Mouse (Mus musculus) limb, embryonic 14.5 days (tissue): ENCODE data around the gene L1cam. TPM values are rescaled to one million over a fixed set of nuclear protein-coding genes. Genes with fewer than 3 reads are reported as not detected.

Experiments
- ATAC-seq: fragments of 200-750 bp; cut with Nextera tagmentation; 2 replicates; pipeline ENCODE4 v1.8.0; 2017; ENCODE audit warnings: low read depth, moderate number of reproducible peaks, moderate TSS enrichment; ENCODE audit not compliant: low FRiP score
- DNase-seq: peaks from one replicate; pipeline ENCODE4 v3.0.0-alpha.2; 2015; ENCODE audit warnings: low spot score
- H3K27ac ChIP-seq: fragments of 300-500 bp; sonication (generic); replicated peaks from 2 replicates; pipeline ENCODE4 v1.5.1; 2014; ENCODE audit warnings: low read depth, mild to moderate bottlenecking, low read length, moderate library complexity, mixed read lengths
- H3K27me3 ChIP-seq: fragments of 300-500 bp; sonication (generic); 2 replicates; pipeline ENCODE4 v1.6.1; 2014; ENCODE audit warnings: low read length, mixed read lengths; ENCODE audit not compliant: control insufficient read depth, insufficient read depth
- H3K36me3 ChIP-seq: fragments of 300-500 bp; sonication (generic); 2 replicates; pipeline ENCODE4 v1.6.1; 2014; ENCODE audit warnings: mild to moderate bottlenecking, low read length, moderate library complexity, mixed read lengths; ENCODE audit not compliant: control insufficient read depth, insufficient read depth
- H3K4me1 ChIP-seq: fragments of 300-500 bp; sonication (generic); 2 replicates; pipeline ENCODE4 v1.6.1; 2014; ENCODE audit warnings: antibody characterized with exemption, low read length, mixed read lengths; ENCODE audit not compliant: control insufficient read depth, insufficient read depth
- H3K4me2 ChIP-seq: fragments of 300-500 bp; sonication (generic); replicated peaks from 2 replicates; pipeline ENCODE4 v1.6.1; 2014; ENCODE audit warnings: low read depth, mild to moderate bottlenecking, low read length, moderate library complexity; ENCODE audit not compliant: severe bottlenecking
- H3K4me3 ChIP-seq: fragments of 300-500 bp; sonication (generic); replicated peaks from 2 replicates; pipeline ENCODE4 v1.5.1; 2014; ENCODE audit warnings: low read length
- H3K9ac ChIP-seq: fragments of 300-500 bp; sonication (generic); 2 replicates; pipeline ENCODE4 v1.6.1; 2014; ENCODE audit warnings: mild to moderate bottlenecking, low read depth, low read length, moderate library complexity; ENCODE audit not compliant: severe bottlenecking
- H3K9me3 ChIP-seq: fragments of 300-500 bp; sonication (generic); 2 replicates; pipeline ENCODE4 v1.6.1; 2016; ENCODE audit warnings: low read length; ENCODE audit not compliant: control insufficient read depth
- POLR2A ChIP-seq: fragments of 200-500 bp; IDR thresholded peaks from 2 replicates; pipeline ENCODE4 v1.8.0; 2012; ENCODE audit warnings: inconsistent platforms, mild to moderate bottlenecking, moderate library complexity, borderline replicate concordance; ENCODE audit not compliant: insufficient read depth, insufficient read length; ENCODE audit errors: extremely low read depth
- WGBS: fragments of 180-500 bp; shearing (Covaris S2); extraction: QIAGEN DNeasy Blood & Tissue Kit; methylation state at CpG from one replicate; pipeline ENCODE4 v1.1.7; 2014; 5-methylcytosine and 5-hydroxymethylcytosine counted together
- polyA plus RNA-seq, 2 experiments: library from polyadenylated mRNA; depleted of rRNA in 1 of 2; stranded (reverse) in 1 of 2; unstranded in 1 of 2; fragments of >200 nt; fragmentation: Nextera tagmentation in 1 of 2; extraction: Ambion mirVana in 1 of 2; gene quantifications; 2 replicates each; pipeline versions ENCODE4 v1.2.1 to v1.2.3; 2012 to 2014

L1cam gene
- polyA plus RNA-seq, 2 experiments: 4.6 to 7.8 TPM

GRCm38 (mm10) chrX:73921823-73922549, 26.1 kb upstream of the L1cam start, which contains the start of the genes Arhgap4 and Naa10:
Arhgap4 (minus strand) TSS chrX:73921870.
Naa10 (minus strand) TSS chrX:73921944.
- peak within 1 kb of the TSS; percentile 38; the same call in 1 of the 2 replicates for H3K27ac ChIP-seq
- whole genome bisulfite sequencing: 21% methylated on average over 43 of the region's 43 CpGs
- peak within 1 kb of the TSS; percentile 52 for H3K4me3 ChIP-seq
- no peaks in the 10 kb centered on the region for H3K9me3 ChIP-seq
- peak; percentile 91 for DNase-seq
- H3K4me2 ChIP-seq: peak within 1 kb of the TSS; percentile 59
- TF ChIP-seq POLR2A: no peak
- H3K36me3 ChIP-seq: peaks cover 21% of the 10 kb centered on the region
- H3K4me1 ChIP-seq: no peaks in the 10 kb centered on the region
- H3K27me3 ChIP-seq: no peaks in the 10 kb centered on the region
- peak; percentile 94 for ATAC-seq
- peak within 1 kb of the TSS; percentile 63 for H3K9ac ChIP-seq

DNA sequence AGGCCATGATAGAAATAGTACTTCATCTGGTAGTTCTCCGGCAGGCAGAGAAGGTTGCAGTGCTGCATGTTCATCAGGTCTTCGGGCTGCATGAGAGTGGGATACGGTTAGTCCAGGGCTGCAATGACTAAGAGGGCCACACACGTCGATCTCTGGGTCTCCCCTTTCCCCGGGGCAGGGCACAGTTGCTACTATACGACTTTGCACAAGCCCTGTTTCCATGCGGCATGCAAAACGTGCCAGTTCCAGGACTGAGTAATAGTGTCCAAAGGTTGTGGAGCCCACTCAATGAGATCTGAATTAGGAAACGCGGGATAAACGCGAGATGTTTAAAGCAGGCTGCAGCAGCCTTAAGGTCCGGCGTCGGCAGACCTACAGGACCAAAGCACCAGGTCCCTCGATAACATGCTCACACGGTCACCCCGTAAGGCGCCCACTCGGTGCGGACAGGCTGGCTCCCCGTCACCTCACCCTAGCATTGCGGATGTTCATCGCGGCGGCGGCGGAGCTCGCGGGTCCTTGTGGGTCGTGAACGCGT, 25.4 kb upstream of the L1cam start:
- H3K4me3 ChIP-seq: peak overlapping the region; percentile 52
- peak overlapping the region; percentile 63 for H3K9ac ChIP-seq
- H3K9me3 ChIP-seq: no peaks in the 10 kb centered on the region
- no peaks in the 10 kb centered on the region for H3K4me1 ChIP-seq
- ATAC-seq: peak; percentile 16; the same call in 1 of the 2 replicates
- H3K4me2 ChIP-seq: peak overlapping the region; percentile 53
- 0 out of 2 replicates have a peak overlapping the region, but pooled peaks have one; percentile 26 for H3K27ac ChIP-seq
- H3K27me3 ChIP-seq: no peaks in the 10 kb centered on the region
- DNase-seq: no peak
- peaks cover 21% of the 10 kb centered on the region for H3K36me3 ChIP-seq
- 20% methylated on average over 34 of the region's 34 CpGs for WGBS
- no peak for TF ChIP-seq POLR2A

DNA sequence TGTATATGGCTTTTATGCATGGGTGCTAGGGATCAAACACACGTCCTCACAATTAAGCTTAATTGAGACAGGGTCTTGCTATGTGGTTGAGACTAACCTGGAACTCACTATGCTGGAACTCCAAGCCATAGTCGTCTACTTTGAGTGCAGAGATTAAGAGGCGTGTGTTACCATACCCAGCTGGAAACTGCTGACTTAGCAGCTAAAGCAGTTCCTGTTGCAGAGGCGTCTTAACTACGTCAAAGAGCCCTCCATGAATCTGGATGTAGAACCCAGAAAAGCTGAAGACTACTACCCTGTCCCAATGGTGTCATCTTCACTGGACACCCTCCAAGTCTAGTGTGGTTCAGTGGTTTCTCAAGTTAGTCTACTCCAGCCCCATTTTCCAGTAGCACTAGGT, 22.7 kb upstream of the L1cam start:
- ATAC-seq: no peak

DNA sequence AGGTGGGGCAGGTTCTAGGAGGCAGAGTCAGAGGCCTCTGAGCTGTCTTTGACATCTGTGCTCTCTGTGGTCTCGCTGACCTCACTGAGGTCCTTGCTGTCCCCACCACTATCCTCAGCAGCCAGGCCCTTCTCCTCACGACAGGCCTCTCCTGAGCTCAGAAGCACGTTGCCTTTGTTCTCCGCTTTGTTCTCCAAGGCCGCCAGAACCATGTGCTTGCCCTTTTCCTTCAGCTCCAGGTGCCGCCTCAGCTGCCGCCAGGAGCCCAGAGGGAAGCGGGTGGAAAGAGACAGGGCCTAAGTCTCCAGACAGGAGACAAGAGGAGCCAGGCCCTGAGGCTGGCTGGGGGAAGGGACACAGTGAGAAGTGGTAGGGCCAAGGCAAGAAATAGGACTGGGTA, 21.0 kb upstream of the L1cam start:
- H3K27me3 ChIP-seq: no peaks in the 10 kb centered on the region
- no peak for DNase-seq
- peaks cover 21% of the 10 kb centered on the region for H3K36me3 ChIP-seq
- H3K9ac ChIP-seq: no peak overlapping the region
- H3K4me1 ChIP-seq: no peaks in the 10 kb centered on the region
- H3K27ac ChIP-seq: no peak overlapping the region
- 83% methylated on average over 8 of the region's 8 CpGs for WGBS
- H3K9me3 ChIP-seq: no peaks in the 10 kb centered on the region
- no peak for TF ChIP-seq POLR2A
- no peak overlapping the region for H3K4me2 ChIP-seq
- ATAC-seq: no peak
- H3K4me3 ChIP-seq: no peak overlapping the region

More for the DNA sequence above, 22.7 kb upstream of the L1cam start:
- Histone ChIP-seq H3K4me2 (no peak overlapping the region), H3K9ac (no peak overlapping the region), H3K4me3 (no peak overlapping the region), H3K4me1 (no peaks in the 10 kb centered on the region), H3K27ac (no peak overlapping the region), H3K9me3 (no peaks in the 10 kb centered on the region), H3K36me3 (peaks cover 21% of the 10 kb centered on the region), H3K27me3 (no peaks in the 10 kb centered on the region)
- DNase-seq: no peak
- WGBS: 84% methylated on average over 5 of the region's 5 CpGs
- TF ChIP-seq POLR2A: no peak

GRCm38 (mm10) chrX:73914827-73915703, 19.2 kb upstream of the L1cam start:
- no peaks in the 10 kb centered on the region for H3K27me3 ChIP-seq
- H3K4me2 ChIP-seq: peak overlapping the region; percentile 35
- TF ChIP-seq POLR2A: no peak
- H3K27ac ChIP-seq: peak overlapping the region; percentile 75
- no peaks in the 10 kb centered on the region for H3K4me1 ChIP-seq
- ATAC-seq: peak; percentile 96
- DNase-seq: peak; percentile 95
- peaks cover 21% of the 10 kb centered on the region for H3K36me3 ChIP-seq
- no peaks in the 10 kb centered on the region for H3K9me3 ChIP-seq
- H3K9ac ChIP-seq: 0 out of 2 replicates have a peak overlapping the region, but pooled peaks have one; percentile 31
- 30% methylated on average over 31 of the region's 31 CpGs for WGBS
- peak overlapping the region; percentile 15; the same call in 1 of the 2 replicates for H3K4me3 ChIP-seq
